Mouse (Mus musculus) heart, postnatal 10 days (tissue): Measurements from ENCODE around the gene Gm21973. TPM values are rescaled to one million over a fixed set of nuclear protein-coding genes. Genes with fewer than 3 reads are reported as not detected.

Experiments
- DNase-seq, 2 experiments: peaks; one replicate each; pipeline ENCODE4 v3.0.0; 2021
- intact Hi-C: fragments of 180-260 bp; cut with DNase I; formaldehyde crosslinking; loops from one replicate; pipeline ENCODE4 v1.15.1; 2025
- total RNA-seq, 2 experiments: library from RNA; stranded (reverse); gene quantifications; 2 replicates each; pipeline ENCODE4 v1.2.3; 2021

Gm21973 gene
- total RNA-seq, result not detected

- intact Hi-C loops, result no loop called here
- no peak for DNase-seq
These were observed at the start of gene Gm21973 for GRCm38 (mm10) chr15:10325080-10325479. Gene Gm21973 (plus strand): TSS chr15:10325380.

DNA sequence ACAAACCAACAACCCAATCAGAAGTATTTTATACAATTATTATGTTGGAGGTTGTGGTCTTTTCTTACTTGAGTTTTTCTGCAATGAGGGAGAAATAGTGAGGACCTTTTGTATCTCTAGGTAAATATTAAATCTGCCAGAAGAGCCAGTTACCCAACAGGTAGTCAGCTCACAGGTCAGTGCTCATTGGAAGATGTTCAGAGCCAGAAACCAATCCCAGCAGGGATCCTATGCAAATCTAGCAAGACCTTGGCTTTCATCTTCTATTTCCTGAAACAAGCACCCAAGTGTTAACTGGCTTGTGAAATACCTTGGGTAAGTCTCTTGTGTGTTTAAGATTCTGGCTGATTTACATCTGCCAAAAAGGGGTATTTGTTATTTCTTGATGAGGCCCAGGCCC, 48.8 kb upstream of the Gm21973 start:
- intact Hi-C loops, result no loop called here

DNA sequence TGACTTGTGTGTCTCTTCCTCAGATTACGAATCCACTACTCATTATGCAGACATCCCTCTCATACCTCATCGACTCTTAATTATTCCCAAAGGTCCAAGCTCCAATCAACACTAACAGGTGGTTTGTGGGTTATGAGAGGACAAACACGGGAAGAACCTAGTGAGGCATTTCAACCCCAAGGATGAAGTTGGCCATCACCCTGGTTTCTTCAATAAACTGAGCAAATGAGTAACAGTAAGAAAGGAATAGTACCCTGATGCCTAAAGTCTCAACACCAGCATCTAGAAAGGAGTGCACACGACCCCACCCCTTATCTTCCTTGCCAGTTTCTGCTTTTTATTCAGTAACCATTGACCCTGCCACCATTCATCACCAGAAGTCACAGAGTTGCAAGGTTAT, 47.7 kb upstream of the Gm21973 start:
- no peak for DNase-seq
- intact Hi-C loops, result no loop called here

More for the DNA sequence above, 48.8 kb upstream of the Gm21973 start:
- no peak for DNase-seq

- intact Hi-C loops, result no loop called here
- DNase-seq, result no peak
These were observed 43.6 kb upstream of the Gm21973 start for GRCm38 (mm10) chr15:10281546-10281945.

GRCm38 (mm10) chr15:10283661-10284060, 41.5 kb upstream of the Gm21973 start:
- intact Hi-C loops, result no loop called here
- DNase-seq, result no peak

GRCm38 (mm10) chr15:10296570-10296969, 28.6 kb upstream of the Gm21973 start:
- intact Hi-C loops, result no loop called here
- DNase-seq, result no peak

DNA sequence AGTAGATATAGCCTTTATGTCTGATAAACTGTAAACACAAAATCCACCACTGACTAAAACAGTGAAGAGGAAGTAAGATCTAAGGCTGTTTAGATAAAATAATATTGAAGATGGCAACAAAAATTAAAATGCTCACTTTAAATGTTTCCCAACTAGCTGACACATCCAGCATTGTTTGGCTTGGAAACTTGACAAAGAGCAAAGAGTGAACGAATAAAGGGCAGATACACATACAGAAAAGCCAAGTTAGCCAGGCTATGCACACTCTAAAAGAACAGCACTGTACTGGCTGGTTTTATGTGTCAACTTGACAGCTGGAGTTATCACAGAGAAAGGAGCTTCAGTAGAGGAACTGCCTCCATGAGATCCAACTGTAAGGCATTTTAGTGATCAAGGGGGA, 27.1 kb upstream of the Gm21973 start:
- DNase-seq, result no peak
- intact Hi-C loops, result no loop called here

DNA sequence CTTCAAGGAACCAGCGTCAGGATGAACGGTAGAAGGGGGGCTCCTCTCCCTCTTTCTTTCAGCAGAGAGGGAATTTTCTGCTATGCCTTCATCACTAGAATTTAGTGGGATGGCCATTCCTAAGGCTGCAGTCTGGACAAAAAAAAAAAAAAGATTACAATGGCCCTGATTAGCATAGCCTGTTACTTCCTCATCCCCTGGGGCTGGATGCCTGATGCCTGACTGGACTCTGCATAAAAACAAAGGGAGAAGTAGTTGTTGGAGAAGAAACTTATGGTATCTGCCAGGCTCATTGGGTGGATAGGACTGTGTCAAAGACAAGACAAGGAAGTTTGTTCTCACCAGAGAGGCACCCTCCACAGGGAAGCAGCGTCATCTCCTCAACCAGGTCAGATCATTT, 25.7 kb upstream of the Gm21973 start:
- intact Hi-C loops, result no loop called here
- no peak for DNase-seq

- no peak for DNase-seq
- intact Hi-C loops, result no loop called here
These were observed 18.7 kb upstream of the Gm21973 start for GRCm38 (mm10) chr15:10306461-10306860.

DNA sequence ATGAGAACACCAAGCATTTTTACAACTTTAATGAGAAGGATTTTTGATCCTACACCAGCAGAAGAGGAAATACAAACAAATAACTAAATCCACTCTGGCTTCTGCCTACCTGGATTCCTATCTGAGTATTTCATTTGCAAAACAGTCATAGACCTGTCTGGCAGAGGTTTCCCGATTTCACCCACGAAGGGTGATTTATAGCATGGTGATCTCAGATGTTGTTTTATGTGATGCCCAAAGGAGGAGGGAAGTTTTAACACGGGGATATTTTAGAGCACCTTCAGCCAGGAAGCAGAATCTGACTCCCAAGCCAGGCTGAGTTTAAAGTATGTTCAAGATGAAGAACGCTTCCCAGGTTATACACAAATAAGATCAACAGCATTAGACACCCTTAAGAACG, 13.4 kb upstream of the Gm21973 start:
- intact Hi-C loops, result no loop called here
- DNase-seq, result no peak

- intact Hi-C loops, result loop anchor here (1.0 kb wide), 1 partner anchor 858 kb away; no protein-coding TSS in a partner anchor
- peak; percentile 73 to 81 for DNase-seq
These were observed 11.4 kb upstream of the Gm21973 start for GRCm38 (mm10) chr15:10313522-10314455.

GRCm38 (mm10) chr15:10330626-10331025, 5.4 kb downstream of the Gm21973 start:
- intact Hi-C loops, result no loop called here
- DNase-seq, result no peak

GRCm38 (mm10) chr15:10332566-10332965, 7.4 kb downstream of the Gm21973 start:
- intact Hi-C loops, result no loop called here
- no peak for DNase-seq

DNA sequence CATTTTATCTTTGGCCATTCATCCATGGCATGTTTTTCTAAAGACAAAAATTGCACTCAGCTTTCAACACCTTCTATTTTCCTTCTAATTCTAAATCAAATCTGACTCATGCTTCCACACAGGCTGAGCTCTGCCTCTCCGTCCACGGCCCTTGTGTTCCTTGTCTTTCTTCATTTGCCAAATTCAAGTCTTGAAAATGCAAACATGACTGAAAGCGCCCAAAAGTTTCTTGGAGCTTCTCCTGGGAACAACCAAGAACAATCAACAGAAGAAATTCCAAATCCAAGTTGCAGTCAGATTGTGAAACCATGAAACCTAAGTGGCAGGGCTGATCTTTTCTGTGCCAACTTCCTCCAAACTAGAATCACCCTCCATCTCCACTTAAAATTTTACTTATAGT, 13.4 kb downstream of the Gm21973 start:
- peak; percentile 5 to 8 for DNase-seq
- intact Hi-C loops, result no loop called here

DNA sequence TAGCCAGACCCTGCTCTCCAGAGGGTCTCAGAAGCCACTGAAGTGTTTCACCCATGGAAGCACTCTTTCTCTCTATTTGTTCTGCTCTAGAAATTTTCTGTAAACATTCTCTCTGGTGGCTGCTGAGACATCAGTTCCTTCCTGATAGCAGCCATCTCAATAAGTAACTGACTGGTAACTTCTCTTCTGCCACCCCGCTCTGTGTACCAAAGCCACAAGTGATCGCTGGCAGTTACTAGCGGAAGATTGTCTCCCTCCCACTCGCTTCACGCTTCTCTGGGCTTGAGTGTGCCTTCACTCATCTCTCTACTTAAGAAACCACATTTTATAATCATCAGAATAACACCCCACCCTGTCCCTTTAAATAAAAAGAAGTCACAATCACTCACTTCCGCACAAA, 21.9 kb downstream of the Gm21973 start:
- intact Hi-C loops, result no loop called here
- no peak for DNase-seq

DNA sequence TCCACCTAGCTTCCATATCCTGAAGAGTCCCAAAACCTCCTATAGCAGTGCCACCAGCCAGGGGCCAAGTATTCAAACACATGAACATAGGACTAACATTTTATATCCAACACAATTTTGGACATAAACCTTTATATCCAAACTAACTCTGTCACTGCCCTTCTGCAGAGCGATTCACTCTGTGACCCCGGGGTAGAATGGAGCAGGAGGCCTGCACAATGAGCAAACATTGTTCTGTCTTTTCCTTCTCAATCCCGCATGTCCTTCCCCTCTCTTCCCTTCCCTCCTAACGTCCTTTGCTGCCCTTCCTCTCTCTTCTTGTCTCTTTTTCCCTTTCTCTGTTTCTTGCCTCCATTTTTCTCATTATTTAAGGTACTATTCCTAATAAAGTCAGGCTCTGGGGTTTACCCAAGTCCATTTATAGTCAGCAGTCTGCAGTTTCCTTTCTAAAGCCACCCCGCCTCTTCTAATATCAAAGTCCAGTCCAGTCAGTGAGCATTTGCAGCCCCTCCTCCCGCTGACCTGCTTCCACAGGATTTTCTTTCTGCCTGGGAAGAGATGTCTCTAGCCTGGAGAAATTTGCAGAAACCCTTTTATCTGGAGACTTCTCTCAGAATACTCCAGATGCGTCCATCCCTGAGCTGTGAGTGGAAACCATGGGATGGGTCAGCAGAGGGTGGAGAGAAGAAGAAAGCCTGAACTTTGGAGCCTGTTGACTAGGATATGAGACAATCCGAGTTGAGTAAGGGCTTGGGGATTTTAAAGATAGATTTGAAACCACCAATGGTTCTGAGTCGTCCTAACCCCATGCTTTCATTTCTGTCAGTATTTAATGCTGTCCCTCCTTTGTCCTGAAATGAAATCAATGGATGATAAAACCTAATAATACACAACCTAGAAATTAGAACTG, 33.1 kb downstream of the Gm21973 start, which contains the start of gene Agxt2:
Gene Agxt2, plus strand, starts transcription at position 494 of the 910 bp plus-strand sequence.
- no peak for DNase-seq
- intact Hi-C loops, result no loop called here

DNA sequence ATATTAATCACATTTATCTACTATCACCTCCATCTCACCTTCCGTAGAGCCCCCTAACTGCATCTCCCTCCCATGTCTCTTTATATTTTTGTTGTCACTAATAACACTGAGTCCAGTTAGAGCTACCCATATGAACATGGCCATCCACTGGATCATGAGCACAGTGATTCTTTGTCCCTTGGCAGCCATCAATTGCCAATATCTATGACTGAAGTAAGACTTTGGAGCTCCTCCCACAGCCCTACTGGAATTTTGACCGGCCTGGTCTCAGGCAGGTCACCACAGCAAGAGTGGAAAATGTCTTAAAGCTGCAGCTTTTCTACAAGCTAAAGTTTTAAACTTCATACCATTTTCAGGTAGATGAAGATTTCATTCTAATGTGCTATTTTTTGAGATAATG, 41.2 kb downstream of the Gm21973 start:
- intact Hi-C loops, result no loop called here
- DNase-seq, result no peak

- intact Hi-C loops, result no loop called here
- DNase-seq, result peak in 1 of 2 experiments; percentile 1
These were observed 50.2 kb downstream of the Gm21973 start for GRCm38 (mm10) chr15:10375404-10375803.

- DNase-seq, result no peak
- intact Hi-C loops, result no loop called here
These were observed 53.3 kb downstream of the Gm21973 start for GRCm38 (mm10) chr15:10378338-10378959.

- no peak for DNase-seq
- intact Hi-C loops, result no loop called here
These were observed 54.7 kb downstream of the Gm21973 start for GRCm38 (mm10) chr15:10379757-10380458.
